Mouse (Mus musculus) layer of hippocampus, postnatal 36 days (tissue): ENCODE data around the gene Smarcc1. TPM values are rescaled to one million over a fixed set of nuclear protein-coding genes. Genes with fewer than 3 reads are reported as not detected.
"Not testable (repeated sequence)": the region's sequence is repeated elsewhere in the genome, so short reads cannot be mapped to it uniquely, and the experiment has no call there.

Source experiments
- DNase-seq, 2 experiments: peaks; one replicate each; pipeline ENCODE4 v3.0.0; 2022
- total RNA-seq, 2 experiments: library from RNA; stranded (reverse); gene quantifications; 2 replicates each; pipeline ENCODE4 v1.2.3; 2021

Smarcc1 gene
- total RNA-seq = 10 to 100 TPM; 60.7 to 67.9 TPM

DNA sequence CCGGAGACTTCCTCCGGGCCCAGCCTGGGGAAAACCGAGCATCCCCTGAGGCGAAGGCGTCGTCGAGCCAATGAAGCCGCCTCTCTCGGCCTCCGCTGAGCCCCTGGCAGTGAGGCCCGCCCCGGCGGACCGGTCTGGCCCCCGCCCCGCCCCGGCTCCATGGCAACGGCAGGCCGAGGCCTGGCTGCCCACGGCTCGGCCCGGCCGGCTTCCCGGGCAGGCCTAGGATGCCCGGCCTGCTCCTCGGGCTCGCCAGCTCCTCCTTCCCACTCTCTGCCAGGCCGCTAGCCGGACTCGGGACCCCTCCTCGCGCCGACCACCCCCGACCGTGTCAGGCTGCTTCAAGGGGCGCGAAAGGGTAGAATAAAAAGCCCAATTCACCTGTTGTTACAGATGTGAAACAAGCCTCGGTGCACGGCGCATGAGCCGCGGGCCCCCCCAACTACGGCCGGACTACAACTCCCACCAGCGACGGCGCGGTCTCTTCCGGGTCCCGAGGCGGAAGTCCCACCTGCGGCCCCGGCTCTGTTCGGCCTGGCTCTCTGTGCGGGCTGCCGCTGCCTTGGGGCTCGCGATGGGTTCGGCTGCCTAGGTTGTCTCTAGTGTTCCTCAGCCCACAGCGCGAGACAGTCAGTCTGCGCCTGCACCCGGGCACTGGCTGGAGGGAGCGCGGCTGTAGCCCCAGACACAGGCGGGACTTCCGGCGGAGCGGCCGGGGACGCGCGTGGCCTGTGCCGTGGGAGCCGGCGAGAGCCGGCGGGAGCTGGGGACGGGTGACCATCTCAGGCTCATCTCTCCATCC is at the start of gene Smarcc1:
TSS of gene Smarcc1 (plus strand) at position 732 of the 802 bp plus-strand sequence.
- DNase-seq = peak; percentile 92

DNA sequence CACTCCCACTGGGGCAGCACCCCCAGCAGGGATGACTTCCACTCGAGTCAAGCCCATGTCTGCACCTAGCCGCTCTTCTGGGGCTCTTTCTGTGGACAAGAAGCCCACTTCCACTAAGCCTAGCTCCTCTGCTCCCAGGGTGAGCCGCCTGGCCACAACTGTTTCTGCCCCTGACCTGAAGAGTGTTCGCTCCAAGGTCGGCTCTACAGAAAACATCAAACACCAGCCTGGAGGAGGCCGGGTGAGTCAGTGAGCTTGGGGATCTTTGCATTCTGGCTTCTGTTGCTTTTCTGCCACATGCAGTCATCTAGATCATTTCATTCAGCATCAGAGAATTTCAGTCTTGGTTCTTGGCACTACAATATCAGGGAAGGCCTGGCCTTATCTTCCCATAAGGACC is 48.8 kb upstream of the Smarcc1 start:
- no peak for DNase-seq

DNA sequence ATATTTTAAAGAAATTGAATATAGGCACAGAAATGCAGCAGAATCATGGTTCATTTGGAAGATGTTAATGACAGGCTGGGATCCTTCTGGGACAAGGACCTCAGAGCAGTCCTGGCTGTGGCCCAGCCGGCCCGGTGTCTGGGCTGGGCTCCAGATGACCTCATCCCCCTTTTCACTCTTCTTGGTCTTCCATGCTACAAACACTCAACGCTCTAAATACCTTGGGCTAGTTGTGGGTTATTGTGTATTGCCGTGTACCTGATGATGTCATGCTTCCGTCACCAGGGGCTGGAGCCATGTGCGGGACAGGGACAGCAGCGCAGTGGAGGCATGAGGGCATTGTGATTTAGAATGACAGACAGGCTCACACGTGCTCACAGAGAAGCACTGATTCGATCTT is 47.1 kb upstream of the Smarcc1 start:
- no peak for DNase-seq

DNA sequence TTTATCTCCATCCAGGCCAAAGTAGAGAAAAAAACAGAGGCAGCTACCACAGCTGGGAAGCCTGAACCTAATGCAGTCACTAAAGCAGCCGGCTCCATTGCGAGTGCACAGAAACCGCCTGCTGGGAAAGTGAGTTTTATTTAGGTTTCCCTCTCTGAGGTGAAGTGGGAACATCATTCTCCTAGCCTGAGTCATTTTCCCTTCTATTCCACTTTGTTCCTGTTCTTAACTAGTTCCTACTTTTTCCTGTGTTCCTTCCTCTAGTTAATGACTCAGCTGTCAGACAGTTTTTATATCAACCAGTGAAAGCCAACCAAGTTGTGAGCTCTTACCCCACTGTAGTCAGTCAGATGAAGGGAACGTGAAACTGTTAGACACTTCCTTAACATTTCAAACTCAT is 46.5 kb upstream of the Smarcc1 start:
- no peak for DNase-seq

DNA sequence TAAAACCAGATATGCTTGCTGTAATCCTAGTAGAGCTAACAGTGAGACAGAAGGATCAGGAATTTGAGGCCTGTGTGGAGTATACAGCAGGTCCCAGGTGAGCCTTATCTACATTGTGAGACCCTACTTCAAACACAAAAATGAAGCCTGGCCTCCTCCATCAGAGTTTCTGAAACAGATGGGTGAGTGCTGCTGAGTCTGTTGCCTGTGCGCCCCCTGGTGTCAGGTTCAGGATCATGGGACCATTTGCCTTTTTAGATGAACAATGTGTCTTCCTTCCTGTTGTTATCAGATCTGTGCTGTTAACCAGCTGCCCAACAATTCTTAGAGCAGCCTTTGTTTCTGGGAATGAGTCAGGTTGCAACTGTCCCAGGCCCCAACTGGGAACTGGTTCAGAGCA is 45.7 kb upstream of the Smarcc1 start:
- peak; percentile 80 for DNase-seq

DNA sequence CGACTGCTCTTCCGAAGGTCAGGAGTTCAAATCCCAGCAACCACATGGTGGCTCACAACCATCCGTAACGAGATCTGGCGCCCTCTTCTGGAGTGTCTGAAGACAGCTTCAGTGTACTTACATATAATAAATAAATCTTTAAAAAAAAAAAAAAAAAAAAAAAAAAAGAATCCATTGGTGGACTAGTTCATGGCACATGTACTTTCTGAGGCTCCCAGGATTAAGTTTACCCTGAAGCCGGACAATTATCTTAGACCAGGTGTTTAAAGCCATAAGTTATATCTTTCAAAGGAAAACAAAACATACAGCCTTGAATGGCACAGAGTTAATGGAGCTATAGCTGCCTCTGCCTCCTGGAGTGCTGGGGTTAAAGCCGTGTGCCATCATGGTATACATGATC is 41.0 kb upstream of the Smarcc1 start:
- DNase-seq = not testable (repeated sequence)

DNA sequence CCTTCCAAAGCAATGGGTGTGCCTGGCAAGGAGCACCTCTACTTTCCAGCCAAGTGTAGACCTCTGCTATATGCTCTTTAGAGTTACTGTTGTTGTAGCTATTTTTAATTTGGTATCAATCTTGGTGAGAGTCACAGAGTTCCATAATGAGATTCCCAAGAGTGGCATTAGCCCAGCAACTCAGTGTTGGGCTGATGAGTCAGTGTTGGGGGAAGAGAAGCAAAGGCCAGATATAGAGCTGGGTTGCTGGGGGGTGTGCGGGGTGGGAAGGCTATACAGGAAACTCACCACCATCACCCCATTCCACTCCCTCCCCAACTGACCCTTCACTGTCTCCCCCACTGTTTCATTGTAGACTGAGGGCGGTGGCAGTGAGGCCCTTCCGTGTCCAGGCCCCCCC is 36.4 kb upstream of the Smarcc1 start:
- no peak for DNase-seq

DNA sequence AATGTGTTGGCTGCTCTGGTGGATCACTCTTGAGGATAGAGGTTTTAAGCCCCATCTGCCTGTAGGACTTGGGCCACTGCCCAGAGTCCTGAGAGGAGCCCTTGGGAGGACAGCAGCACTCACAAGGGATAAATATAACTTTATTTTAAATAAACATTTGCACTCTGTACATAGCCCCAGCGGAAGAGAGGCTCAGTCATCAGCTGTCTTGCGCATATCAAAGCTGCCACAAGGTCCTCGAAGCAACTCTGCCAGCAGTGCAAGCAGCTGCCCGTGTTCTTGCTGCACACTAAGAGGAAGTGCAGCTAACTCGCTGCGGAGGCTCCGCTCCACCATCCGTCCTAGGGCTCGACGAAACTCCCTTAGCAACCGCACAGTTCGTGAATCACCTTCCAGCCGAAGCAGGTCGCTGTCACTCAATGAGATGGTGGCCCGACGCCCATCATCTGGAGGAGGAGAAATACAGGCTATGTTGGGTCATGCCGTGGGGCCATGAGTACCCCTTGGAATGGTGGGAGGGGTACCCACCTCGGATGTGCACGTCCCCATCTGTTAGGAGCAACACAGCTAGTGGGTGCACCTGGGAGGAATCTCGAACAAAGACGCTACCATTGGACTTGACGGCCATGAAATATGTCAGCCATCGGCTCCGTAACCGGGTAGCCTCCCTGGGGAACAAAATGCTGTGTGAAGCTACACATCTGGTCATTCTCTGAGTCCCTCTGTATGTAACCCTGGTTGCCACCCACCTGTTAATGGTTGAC is 33.1 kb upstream of the Smarcc1 start:
- peak in 1 of 2 experiments; percentile 29 for DNase-seq

DNA sequence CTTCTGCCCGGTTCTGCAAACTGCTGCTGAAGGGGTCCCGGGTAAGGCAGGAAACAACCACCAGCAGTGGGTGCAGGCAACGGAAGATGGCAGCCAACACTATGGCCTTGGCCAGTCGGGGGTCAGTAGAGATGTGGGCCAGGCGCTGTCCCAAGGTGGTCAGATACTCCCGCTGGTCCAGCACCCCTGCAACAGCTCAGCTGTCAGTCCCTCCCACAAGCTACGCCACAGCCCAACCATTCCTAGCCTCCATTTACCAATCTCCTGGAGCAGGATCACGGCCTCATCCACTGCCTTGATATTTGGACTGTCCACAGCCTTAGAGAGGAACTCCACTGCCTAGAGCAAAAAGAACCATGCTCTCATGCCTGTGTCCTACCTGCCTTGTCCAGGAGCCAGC is 31.8 kb upstream of the Smarcc1 start:
- DNase-seq = no peak

DNA sequence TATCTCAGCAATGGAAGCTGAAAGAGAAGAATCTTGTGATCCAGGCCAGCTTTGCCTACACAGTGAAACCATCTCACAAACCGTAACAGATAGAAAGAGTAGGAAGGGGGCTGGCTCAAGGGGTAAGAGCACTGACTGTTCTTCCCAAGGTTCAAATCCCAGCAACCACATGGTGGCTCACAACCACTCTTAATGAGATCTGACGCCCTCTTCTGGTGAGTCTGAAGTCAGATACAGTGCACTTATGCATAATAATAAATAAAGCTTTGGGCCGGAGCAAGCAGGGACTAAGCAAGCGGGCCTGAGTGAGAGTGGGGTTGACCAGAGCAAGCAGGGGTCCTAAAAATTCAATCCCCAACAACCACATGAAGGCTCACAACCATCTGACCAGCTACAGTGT is 24.2 kb upstream of the Smarcc1 start:
- DNase-seq = no peak

DNA sequence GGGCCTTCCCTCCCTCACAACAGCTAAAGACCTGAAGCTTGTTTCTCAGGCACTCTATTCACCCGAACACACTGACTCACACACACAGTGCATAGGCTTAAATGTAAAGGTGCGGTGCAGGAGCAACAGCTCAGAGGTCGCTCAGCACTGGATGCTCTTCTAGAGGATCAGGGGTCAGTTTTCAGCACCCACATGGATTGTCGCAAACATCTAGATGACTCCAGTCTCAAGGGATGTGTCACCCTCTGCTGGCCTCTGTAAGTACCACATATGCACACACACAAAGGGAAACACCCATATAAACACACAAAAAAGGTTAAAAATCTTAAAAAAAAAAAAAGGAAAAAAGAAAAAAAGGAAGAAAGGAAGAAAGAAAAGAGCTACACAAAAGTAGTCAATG is 22.7 kb upstream of the Smarcc1 start:
- DNase-seq = no peak

DNA sequence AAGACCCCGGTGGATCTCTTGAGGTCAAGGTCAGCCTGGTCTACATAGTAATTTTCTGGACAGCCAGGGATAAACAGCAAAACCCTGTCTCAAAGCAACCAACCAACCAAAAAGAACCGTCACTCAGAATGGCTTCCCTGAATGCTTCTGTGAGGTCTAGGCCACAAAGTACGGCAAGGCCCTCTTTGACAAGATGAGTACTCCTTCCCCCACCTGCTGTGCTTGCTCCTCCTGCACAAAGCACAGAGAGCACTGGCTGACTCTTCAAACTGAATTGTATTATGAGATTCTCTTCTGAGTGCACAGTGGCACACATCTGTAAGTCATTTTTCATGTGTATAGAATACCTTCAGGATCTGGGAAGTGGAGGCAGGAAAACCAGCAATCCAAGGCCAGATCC is 19.7 kb upstream of the Smarcc1 start:
- DNase-seq = no peak

DNA sequence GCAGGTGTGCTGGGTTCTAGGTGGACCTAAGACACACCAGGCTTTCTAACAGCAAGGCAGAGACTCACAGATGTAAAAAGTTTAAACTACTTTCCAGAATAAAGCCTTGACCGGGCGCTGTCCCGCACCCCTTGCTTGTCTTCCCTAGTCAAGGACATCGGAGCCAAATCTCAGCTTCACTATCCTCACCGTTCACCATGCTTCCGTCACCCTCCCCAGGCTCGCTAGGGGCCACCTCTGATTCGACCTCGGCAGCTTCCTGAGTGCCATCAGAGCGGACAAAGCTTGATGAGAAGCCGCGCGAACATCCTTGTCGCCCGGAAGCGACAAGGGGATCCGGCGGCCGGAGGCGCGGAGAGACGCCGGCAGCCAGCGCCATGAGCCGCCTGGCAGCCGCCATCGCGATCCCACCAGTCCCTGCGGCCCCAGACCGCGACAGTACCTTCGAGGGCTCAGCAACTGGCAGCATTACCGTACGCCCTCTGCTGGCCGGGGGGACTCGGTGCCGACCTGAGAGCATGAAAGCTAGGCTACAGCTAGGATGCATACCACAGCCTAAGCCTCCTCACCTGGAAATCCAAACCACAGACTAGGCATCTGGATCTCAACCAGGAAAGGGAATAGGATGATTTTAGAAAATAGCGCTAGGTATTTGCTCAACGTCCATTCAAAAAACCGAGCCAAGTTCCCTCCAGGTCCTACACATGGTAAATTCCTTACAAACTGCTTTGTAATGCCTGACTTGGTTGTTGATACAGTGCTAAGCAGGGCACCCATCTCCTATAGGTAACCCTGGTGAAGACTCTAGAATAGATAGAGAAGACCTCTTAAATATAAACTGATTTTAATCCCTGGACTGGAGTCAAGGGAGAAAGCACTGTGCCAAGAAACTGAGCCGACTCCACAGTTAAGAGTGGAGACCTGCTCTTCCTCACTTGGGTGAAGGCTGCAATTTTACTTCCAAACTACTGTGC is 16.6 kb upstream of the Smarcc1 start:
- peak; percentile 92 to 95 for DNase-seq

DNA sequence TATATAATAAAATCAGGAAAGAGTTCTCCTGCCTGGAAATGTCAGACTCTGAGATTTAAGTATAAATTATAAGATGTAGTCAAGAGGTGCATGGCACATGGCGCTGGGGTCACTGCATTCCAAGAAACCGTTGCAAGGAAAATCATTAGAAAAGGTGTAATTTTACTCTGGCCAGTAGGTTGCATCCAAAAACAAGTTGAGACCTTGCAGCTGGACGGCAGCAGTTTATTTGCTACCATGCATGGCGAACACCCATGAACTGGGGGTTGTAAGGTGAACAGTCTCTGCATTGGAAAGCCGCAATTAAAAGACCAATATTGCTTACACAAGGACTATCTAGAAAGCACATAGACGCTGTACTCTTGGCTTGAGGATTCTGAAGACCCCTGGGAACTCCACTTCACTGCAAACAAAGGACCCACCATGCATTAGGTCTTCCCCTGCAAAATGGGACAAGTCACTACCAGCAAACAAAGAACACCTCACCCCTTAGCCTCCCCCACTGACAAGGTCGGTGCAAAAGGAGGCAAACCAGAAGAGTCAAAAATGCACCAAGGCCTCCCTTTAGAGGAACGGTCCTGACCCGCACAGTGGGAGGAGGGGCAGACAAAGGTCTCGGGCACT is 1.0 kb upstream of the Smarcc1 start:
- no peak for DNase-seq

DNA sequence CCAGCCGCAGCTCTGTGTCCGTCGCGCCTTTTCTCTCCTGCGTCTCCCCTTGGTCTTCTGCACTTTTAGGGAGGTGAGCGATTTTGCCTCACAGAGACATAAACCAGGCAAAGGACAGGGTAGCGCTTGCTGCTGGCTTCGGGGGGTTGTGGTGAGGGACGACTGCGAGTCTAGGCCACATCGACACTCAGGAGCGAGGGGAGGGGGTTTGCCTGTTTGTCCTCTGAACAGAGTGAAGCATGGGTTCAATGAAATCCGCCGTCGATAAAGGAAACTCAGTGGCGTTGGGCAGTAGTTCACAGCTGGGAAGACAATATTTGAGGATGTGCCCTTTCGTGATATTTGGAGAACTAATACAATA is 251 bp downstream of the Smarcc1 start, which contains the start of gene Dhx30:
TSS of gene Dhx30 (minus strand) at position 52 of the 361 bp plus-strand sequence.
- DNase-seq = no peak

DNA sequence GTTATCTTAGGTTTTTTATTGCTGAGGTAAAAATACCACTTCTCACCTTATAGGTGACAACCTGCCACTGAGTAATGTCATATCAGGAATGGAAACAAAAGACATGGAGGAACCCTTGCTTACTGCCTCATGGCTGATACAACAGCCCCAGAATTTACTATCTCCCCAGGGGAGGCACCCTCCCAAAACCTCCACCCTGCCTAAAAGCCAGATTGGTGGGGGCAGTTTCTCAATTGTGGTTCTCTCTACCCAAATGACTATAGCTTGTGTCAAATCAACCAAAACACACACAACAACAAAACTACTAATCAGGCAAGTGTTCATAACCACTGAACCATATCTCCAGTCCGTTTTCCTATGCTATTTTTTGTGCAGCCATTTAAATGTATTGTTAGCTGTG is 741 bp downstream of the Smarcc1 start:
- DNase-seq = no peak

DNA sequence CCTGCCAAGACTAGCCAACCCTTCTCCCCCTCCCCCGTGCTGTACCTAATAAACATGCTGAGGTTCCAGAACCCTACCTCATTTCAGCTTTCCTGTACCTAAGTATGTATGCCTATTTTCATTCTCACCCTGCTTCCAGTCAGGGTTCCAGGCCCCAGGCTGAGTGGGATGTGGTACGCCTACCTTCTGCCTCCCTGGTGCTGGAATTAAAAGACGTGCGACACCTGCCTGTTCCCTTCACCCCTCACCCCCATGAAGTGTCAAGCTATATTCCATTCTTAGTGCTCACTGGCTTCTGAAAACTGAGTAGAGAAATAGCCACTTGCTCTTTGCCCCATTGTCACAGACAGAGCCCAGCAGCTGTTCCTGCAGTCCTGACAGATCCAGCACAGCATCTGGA is 3.9 kb downstream of the Smarcc1 start:
- no peak for DNase-seq

DNA sequence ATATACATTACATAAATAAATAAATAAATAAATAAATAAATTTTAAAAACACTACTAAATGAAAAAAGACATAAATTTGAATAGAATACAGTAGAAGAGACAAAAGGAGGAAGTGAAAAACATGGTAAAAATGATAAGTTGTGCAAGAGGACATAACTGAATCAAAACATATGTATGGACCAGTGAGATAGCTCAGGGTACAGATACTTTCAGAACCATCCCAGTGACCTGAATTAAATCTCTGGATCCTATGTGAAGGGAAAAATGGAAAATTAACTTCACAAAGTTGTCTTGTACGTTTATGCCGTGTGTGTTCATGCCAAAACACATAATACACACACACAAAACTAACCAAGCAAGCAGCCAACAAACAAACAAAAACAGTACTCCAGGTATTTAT is 5.8 kb downstream of the Smarcc1 start:
- DNase-seq = no peak

DNA sequence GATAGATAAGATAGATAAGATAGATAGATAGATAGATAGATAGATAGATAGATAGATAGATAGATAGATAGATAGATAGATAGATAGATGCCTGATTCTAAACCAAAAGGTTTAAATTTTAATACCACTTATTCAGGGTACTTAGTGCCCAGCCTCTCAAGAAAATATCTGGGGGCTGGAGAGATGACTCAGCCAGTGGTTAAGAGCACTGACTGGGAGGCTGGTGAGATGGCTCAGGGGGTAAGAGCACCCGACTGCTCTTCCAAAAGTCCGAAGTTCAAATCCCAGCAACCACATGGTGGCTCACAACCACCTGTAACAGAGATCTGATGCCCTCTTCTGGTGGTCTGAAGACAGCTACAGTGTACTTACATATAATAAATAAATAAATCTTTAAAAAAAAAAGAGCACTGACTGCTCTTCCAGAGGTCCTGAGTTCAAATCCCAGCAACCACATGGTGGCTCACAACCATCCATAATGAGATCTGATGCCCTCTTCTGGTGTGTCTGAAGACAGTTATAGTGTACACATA is 6.6 kb downstream of the Smarcc1 start:
- not testable (repeated sequence) for DNase-seq

DNA sequence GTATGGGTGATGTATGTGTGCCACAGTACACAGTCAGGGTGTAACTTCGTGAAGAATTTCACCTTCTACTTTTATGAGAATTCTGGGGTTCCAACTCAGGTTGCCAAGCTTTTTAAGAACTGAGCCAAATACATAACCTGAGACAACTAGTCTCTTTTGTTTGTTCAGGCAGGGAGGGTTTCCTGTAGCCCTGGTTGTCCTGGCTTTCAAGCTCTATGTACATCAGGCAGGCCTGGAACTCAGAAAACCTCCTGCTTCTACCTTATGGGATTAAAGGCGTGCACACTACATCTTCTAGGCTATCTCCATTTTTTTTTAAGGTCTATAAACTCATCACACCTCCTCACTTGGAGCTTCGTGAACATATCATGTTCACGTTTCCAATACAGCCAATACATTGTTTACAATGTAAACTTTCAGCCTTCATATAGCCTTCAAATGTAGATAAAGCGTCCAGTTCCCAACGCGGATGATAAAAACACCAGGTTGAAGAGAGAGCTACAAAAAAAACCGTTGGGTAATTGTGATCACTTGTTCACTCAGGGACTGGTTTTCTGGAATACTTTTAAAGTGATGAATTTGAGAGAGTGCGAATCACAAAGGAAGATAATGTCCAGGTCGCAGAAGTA is 13.5 kb downstream of the Smarcc1 start:
- DNase-seq = no peak

DNA sequence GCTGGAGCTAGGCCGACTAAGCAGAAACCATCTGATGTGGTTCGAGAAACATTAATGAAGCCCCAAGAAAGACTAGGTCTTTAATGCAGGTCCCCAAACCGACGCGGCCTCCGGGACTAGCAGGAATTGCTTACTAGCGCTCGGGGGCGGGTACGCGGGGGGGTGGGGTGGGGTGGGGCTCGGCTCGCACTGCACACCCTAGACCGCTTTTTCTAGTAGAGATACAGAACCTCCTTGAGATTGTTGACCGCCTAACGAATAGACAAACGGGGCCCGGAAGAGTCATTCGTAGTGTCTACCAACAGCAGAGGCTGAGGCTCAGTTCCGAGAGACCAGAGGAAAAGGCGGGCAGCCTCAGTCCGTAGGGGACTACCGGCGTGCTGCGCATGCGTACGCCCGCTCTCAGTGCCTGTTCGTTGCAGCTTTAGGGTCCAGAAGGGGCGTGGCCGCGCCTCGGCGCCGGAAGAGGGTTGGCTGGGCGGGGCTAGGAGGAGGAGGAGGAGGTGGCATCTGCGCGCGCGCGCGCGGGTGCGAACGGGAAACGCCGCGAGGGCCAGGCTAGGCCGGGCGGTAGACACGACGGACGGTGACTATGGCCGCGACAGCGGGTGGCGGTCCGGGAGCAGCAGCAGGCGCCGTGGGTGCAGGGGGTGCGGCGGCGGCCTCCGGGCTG is 14.2 kb downstream of the Smarcc1 start:
- peak; percentile 98 to 99 for DNase-seq
